Mouse (Mus musculus) gastrocnemius, postnatal 4 days (tissue): Measurements from ENCODE around the gene Atp6v1g1. TPM values are rescaled to one million over a fixed set of nuclear protein-coding genes. Genes with fewer than 3 reads are reported as not detected.

Experiments used
- DNase-seq, 2 experiments: peaks; one replicate each; pipeline ENCODE4 v3.0.0; 2021 to 2022; ENCODE audit warnings: low spot score in 2 of 2, mixed read lengths in 2 of 2
- long read RNA-seq, 2 experiments: library from polyadenylated mRNA; stranded (forward); transcript quantifications; one replicate each; pipeline ENCODE4 v2.0.0; 2021
- total RNA-seq, 2 experiments: library from RNA; stranded (reverse); gene quantifications; 2 replicates each; pipeline ENCODE4 v1.2.3; 2021

Atp6v1g1 gene
- total RNA-seq, result 100 to 1,000 TPM; 224 to 226 TPM
- long read RNA-seq, experiment 1, transcript Atp6v1g1-201 (3 exons, 1,135 nt), result major isoform, 292 of 303 reads
- long read RNA-seq, experiment 1, partial matches to known transcripts, result 3 of 303 reads
- long read RNA-seq, experiment 1, other reads (novel, unspliced or antisense), result 8 of 303 reads
- long read RNA-seq, experiment 2, transcript Atp6v1g1-201 (3 exons, 1,135 nt), result major isoform, 261 of 271 reads
- long read RNA-seq, experiment 2, partial matches to known transcripts, result 4 of 271 reads
- long read RNA-seq, experiment 2, other reads (novel, unspliced or antisense), result 6 of 271 reads

GRCm38 (mm10) chr4:63544494-63545230 lies at the start of gene Atp6v1g1:
Gene Atp6v1g1 (plus strand): TSS chr4:63544772.
- DNase-seq, result peak; percentile 88 to 94

DNA sequence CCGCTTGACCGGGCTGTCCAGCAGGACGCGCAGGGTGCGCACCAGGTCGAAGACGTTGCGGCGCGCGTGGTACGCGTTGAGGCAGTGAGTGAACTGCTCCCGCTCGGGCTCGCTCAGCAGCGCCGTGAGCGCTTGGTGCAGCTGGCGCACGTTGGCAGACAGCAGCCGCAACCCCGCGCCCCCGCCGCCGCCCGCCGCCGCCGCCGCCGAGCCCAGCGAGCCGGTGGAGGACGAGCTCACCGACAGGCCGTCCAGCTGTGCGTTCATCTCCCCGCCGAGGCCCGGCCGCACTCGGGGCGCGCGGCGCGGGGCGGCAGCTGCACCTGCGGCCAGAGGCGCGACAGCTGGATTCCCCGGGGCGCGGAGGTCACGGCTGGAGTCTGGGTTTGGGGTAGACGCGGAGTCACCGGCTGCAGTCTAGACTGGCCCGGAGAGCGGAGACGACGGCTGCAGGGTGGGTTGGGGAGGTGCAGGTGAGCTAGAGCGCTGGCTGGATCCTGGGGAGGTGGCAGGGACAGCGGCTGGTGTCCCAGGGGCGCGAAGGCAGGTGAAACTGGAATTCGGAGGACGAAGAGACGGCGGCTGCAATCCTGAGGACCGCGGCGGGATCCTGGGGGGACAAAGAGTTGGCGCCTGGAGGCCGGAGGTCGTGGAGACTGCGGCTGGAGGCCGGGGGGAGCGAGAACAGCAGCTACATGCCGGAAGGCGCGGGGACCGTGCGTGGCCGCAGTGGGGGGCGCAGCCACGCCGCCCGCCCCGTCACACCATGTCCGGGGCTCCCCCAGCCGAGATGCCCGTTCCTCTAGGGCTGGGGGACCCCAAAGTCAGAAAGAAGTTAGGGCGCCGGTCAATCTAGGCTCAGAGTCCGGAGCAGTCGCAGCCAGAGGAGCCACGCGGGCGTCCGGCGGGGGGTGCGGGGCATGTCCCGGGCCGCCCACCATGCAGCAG lies 49.3 kb upstream of the Atp6v1g1 start:
- peak; percentile 42 to 58 for DNase-seq

- peak; percentile 66 to 77 for DNase-seq
Observed at GRCm38 (mm10) chr4:63495915-63496278, 48.7 kb upstream of the Atp6v1g1 start, which contains the start of gene Whrn. Gene Whrn (minus strand): TSS chr4:63495991.

DNA sequence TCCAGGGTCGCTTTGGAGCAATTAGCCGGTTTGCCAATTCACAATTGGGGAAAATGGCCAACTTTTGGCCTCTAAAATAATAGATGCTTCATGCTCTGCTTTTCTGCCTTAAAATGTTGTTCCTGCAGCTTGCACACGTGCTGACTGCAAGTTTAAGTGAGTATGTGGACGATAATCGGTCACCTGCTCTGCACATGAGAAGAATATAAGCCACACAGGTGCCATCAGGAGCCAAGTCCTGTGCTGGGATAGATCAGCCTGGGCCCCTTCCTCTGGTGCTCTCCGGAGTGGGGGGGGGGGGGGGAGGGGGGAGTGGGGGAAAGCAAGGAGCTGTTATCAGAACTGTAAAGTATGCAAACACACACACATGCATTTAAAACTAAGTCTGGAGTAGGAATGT lies 48.3 kb upstream of the Atp6v1g1 start:
- DNase-seq, result no peak

GRCm38 (mm10) chr4:63498346-63498745 lies 46.2 kb upstream of the Atp6v1g1 start:
- DNase-seq, result no peak

DNA sequence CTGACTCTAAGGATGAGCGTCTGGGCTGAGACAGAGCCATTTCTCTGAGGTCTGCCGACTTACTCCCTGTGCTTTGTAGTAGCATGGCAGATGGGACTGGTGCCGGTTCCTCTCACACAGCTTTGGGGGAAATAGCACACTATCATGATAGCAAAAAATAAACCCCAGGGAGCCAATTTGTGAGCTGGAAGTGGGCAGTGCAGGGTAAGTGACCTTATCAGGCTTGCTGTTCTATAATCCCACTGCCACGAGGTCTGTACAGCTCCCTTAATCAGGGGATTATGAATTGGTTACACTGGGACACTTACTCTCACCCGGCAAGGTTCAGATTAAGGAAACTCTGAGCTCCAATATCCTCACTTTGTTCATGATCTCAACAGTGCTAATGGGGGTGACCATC lies 43.5 kb upstream of the Atp6v1g1 start:
- DNase-seq, result no peak

GRCm38 (mm10) chr4:63503949-63504348 lies 40.6 kb upstream of the Atp6v1g1 start:
- DNase-seq, result no peak

DNA sequence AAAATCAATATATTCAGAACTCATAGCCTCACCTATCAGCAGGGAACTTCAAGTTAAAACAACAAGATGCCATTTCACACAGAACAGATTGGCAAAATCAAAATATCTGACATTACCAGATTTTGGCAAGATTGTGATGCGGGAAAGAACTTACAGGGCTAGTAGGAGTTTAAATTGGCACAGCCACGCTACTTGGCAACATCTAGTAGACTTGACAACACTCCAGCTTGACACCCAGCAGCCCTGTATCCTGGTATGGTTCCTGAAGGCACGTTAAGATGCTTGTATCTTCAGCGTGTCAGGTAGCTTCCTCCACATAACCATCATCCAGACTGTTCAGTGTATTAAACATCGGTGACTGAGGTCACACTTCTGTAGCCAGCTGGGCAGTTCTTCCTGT lies 37.1 kb upstream of the Atp6v1g1 start:
- no peak for DNase-seq

GRCm38 (mm10) chr4:63508232-63508631 lies 36.3 kb upstream of the Atp6v1g1 start:
- peak; percentile 66 to 80 for DNase-seq

- DNase-seq, result no peak
Observed at GRCm38 (mm10) chr4:63512921-63513320, 31.7 kb upstream of the Atp6v1g1 start.

- no peak for DNase-seq
Observed at GRCm38 (mm10) chr4:63514454-63514984, 30.1 kb upstream of the Atp6v1g1 start.

GRCm38 (mm10) chr4:63515021-63515420 lies 29.6 kb upstream of the Atp6v1g1 start:
- DNase-seq, result no peak

DNA sequence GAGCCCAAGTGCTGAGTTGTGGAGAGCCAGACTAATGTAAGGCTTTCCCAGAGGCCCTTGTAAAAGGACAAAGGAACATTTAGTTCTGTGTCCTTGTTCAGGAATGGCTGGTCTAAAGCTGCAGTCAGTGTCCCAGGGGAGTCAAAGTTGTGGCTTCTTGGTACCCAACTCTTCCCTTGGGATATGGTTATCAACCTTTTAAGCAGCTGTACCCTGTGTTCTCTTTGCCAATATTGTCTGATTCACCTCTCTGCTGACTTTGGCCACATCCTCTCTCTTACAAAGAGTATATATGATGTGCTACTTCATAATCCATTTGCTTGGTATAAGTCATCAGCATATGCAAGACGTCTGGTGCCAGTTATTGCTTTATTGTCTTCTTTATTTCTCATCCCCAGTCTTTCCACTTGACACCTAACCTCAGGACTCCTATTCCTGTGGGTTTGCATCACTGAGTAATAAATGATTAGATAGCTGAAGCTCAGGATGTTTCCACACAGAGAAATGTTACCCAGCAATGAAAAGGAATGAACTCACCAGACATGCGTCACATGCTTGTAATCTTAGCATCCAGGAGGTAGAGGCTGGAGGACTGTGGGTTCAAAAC lies 22.7 kb upstream of the Atp6v1g1 start:
- DNase-seq, result no peak

DNA sequence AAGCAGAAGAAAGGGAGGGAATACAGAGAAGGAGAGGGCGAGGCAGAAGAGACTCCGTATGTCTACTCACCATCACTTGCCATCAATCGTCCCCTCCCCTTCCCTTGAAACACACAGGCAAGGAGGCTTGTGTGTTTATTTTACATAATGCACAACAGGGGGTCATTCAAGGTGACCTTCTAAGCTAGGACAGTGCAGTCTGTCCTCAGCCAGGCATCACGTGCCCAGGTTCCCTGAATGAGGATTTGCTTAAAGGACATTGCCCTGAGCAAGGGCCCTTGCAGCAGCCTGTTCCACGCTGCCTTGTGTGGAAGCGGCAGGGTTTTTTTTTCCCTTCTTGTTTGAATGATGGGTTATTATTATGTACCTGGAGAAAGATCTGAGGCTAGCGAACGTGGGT lies 19.1 kb upstream of the Atp6v1g1 start:
- no peak for DNase-seq

DNA sequence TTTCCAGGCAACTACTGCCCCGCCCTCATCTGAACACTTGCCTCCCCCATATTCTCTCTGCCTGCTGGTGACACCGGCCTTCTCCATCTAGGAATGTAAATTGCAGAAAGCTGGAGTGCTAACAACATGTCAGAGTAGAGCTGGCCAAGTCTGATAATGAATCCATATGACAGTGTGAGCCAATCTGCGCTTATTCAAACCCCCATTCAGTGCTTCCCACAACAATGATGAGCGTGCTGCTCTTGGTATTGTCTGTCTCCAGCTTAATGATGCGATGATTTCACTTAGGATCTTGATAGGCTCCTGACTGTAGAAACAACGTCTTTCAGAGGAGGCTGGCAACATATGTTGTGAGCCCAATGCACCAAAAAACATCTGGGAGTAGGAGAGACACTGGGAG lies 15.6 kb upstream of the Atp6v1g1 start:
- DNase-seq, result no peak

DNA sequence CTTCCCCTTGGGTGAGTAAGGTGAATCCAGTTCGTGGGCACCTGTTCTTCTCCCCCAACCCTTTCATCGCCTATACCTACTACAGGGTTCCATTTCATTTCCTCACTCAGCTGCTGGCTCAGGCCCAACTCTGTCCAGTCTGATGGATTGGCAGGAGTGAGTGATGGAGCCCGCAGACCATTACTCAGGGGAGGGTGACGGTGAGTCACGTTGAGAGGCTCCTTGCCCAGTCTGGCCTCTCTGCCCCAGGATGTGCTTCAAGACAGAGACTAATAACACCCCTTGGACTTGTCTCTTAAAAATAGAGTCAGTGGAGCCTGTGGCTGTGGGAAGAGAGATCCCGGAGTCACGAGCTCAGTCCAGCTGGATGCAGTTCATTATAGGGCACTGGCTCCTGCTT lies 14.2 kb upstream of the Atp6v1g1 start:
- DNase-seq, result no peak

GRCm38 (mm10) chr4:63537602-63538001 lies 7.0 kb upstream of the Atp6v1g1 start:
- no peak for DNase-seq

GRCm38 (mm10) chr4:63542209-63542608 lies 2.4 kb upstream of the Atp6v1g1 start:
- peak in 1 of 2 experiments; percentile 34 for DNase-seq

- no peak for DNase-seq
Observed at GRCm38 (mm10) chr4:63543746-63544493, 652 bp upstream of the Atp6v1g1 start.
